Mouse (Mus musculus): ENCODE measurements at regions not wholly inside any gene's neighbourhood (a gene's known extent, or its start where the extent isn't known, plus 50 kb on each side); places are given as distances from the start of the nearest gene placed in this dataset.

DNA sequence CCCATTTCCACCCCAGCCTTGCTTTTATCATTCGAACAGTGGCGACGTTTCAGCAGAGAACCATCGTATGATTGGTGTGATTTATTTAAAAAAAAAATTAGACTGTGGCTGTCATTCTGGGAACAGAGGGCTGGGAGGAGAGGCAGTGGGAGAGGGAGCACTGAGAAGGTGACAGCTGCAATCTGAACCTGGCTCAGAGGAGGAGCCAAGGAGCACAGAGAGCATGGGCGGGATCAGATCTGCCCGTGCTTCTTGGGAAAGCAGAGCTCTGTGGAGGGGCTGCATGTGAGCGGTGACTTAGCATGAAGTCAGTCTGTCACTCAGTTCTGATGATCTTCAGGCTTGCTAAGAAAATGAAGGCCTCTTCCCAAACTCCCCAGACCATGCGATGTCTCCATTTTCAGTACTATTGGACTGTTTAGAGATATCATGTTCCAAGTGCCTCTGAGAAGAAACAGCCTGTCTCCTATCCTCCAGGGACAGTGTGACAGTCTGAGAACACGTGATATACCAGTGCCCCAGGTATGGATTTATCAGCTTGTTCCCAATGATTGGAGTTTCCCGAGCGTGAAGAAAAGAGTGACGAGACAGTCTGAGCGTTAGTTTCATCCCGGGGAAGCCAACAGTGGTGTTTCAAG, 129.3 kb downstream of the Nufip1 start:
- H3K9me3 ChIP-seq (replicated peaks; ENCODE audit: control insufficient read depth, low read length), result no peaks in the 10 kb centered on the region
- H3K27ac ChIP-seq (ENCODE audit: low read depth, low read length), result no peak overlapping the region
- no peak overlapping the region for H3K4me2 ChIP-seq (ENCODE audit: low read length)
- ATAC-seq (no peak), DNase-seq (ENCODE audit: low spot score) (no peak)
- WGBS, result 88% methylated on average over 14 of the region's 14 CpGs
- H3K4me1 ChIP-seq (ENCODE audit: control insufficient read depth, insufficient read depth, low read length), result peaks cover 16% of the 10 kb centered on the region
- H3K9ac ChIP-seq (ENCODE audit: low read length), result no peak overlapping the region
- no peaks in the 10 kb centered on the region for H3K36me3 ChIP-seq (ENCODE audit: control insufficient read depth, insufficient read depth, low read length)
- H3K4me3 ChIP-seq (ENCODE audit: low read depth, low read length), result no peak overlapping the region
- H3K27me3 ChIP-seq (replicated peaks; ENCODE audit: control insufficient read depth, insufficient read depth, low read length), result no peaks in the 10 kb centered on the region

DNA sequence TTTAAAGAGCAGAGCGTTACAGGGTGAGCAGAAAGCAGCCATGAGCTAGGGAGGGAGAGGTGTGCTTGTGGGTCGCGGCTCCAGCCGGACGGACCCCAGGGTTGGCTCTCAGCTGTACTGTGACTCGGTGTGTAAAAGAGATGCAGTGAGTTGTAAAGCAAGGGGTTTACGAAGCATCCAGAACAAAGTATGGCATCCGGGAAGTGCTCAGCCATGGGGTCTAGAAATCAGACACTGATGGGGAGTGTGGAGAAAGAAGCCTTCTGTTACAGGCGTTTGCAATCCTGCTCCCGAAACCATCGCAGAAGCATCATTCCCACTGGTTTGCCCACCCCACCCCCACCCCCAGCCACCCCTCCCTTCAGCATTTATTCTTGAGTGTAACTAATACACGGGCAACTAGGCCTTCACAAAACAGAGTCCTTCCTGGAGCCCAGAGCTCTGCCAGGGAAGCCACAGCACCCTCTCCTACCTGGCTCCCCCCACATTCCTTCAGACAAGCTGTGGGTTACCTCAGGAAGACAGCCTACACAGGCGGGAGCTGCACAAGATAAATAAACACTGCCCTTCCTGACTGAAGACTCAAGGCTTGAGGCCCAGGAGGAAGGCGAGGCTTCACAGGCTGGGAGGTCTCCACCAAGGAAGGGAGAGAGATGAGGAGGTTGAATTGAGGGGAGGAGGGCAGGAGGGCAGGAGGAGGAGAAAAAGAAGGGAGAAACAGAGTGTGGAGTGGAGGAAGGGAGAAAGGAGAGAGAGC, 133.1 kb downstream of the Nufip1 start:
- peak overlapping the region; percentile 22; the same call in 1 of the 2 replicates for H3K9ac ChIP-seq (ENCODE audit: low read length)
- no peak overlapping the region for H3K4me3 ChIP-seq (ENCODE audit: low read depth, low read length)
- peak; percentile 51; the same call in 1 of the 2 replicates for ATAC-seq
- H3K27me3 ChIP-seq (replicated peaks; ENCODE audit: control insufficient read depth, insufficient read depth, low read length), result no peaks in the 10 kb centered on the region
- H3K27ac ChIP-seq (ENCODE audit: low read depth, low read length), result peak overlapping the region; percentile 34; the same call in 1 of the 2 replicates
- no peak for DNase-seq (ENCODE audit: low spot score)
- WGBS, result 62% methylated on average over 14 of the region's 14 CpGs
- no peaks in the 10 kb centered on the region for H3K36me3 ChIP-seq (ENCODE audit: control insufficient read depth, insufficient read depth, low read length)
- H3K4me1 ChIP-seq (ENCODE audit: control insufficient read depth, insufficient read depth, low read length), result peaks cover 16% of the 10 kb centered on the region
- no peaks in the 10 kb centered on the region for H3K9me3 ChIP-seq (replicated peaks; ENCODE audit: control insufficient read depth, low read length)
- peak overlapping the region; percentile 25; the same call in 1 of the 2 replicates for H3K4me2 ChIP-seq (ENCODE audit: low read length)

DNA sequence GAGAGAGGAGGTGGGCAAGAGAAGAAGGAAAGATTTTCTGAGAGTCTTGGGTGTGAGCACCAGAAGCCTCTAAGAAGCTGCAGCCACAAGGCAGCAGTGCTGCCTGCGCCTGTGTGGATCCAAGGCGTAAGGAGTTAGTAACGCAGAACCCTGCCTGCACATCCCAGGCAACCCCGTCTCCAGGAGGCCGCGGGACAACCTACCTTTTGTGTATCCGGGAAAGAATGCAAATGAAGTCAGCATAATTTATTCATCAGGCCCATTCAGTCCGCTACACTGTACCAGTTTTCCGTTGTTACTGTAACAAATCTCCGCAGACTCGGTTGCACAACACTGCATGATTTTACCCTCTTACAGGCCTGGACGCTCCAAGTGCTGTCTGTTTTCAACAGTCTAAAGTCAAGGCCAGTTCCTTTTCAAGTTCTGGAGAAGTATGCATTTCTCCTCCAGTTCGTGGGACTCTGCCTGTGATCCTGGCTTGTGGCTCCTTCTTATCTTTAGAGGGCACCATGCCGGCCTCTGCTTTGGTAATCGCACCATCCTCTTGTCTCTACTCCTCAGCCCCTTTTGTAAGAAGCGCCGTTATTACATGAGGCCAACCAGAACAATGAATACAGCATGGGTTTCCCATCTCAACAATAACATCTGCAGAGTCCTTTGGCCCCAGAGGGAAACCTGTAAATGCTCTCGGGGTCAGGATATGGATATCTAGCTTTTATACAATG, 133.8 kb downstream of the Nufip1 start:
- H3K9me3 ChIP-seq (replicated peaks; ENCODE audit: control insufficient read depth, low read length), result no peaks in the 10 kb centered on the region
- H3K4me3 ChIP-seq (ENCODE audit: low read depth, low read length), result no peak overlapping the region
- peaks cover 16% of the 10 kb centered on the region for H3K4me1 ChIP-seq (ENCODE audit: control insufficient read depth, insufficient read depth, low read length)
- H3K4me2 ChIP-seq (ENCODE audit: low read length), result peak overlapping the region; percentile 25; the same call in 1 of the 2 replicates
- peak; percentile 74 for DNase-seq (ENCODE audit: low spot score)
- H3K27me3 ChIP-seq (replicated peaks; ENCODE audit: control insufficient read depth, insufficient read depth, low read length), result no peaks in the 10 kb centered on the region
- H3K27ac ChIP-seq (ENCODE audit: low read depth, low read length), result peak overlapping the region; percentile 34; the same call in 1 of the 2 replicates
- 12% methylated on average over 18 of the region's 18 CpGs for WGBS
- peak overlapping the region; percentile 22; the same call in 1 of the 2 replicates for H3K9ac ChIP-seq (ENCODE audit: low read length)
- peak; percentile 80 for ATAC-seq
- H3K36me3 ChIP-seq (ENCODE audit: control insufficient read depth, insufficient read depth, low read length), result no peaks in the 10 kb centered on the region

DNA sequence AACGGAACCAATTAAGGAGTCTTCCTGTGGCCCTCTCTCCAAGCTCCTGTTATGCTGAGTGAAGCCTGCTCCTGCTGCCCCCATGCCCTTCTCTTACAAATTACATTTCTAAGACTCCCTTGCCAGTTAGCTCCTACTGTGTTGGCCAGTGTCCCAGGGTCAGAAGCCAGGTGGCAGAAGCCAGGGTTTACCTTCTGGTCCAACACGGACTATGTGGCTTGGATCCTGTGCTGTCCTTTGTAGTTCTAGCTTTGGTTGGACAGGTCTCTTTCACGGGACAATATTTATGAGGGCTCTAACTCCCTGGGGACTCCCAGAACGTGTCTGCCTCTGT, 134.3 kb downstream of the Nufip1 start:
- H3K27me3 ChIP-seq (replicated peaks; ENCODE audit: control insufficient read depth, insufficient read depth, low read length), result no peaks in the 10 kb centered on the region
- WGBS, result 65% methylated on average over 4 of the region's 4 CpGs
- H3K27ac ChIP-seq (ENCODE audit: low read depth, low read length), result no peak overlapping the region
- H3K36me3 ChIP-seq (ENCODE audit: control insufficient read depth, insufficient read depth, low read length), result no peaks in the 10 kb centered on the region
- no peak overlapping the region for H3K4me3 ChIP-seq (ENCODE audit: low read depth, low read length)
- peaks cover 16% of the 10 kb centered on the region for H3K4me1 ChIP-seq (ENCODE audit: control insufficient read depth, insufficient read depth, low read length)
- DNase-seq (ENCODE audit: low spot score), result peak; percentile 14
- no peak overlapping the region for H3K9ac ChIP-seq (ENCODE audit: low read length)
- H3K9me3 ChIP-seq (replicated peaks; ENCODE audit: control insufficient read depth, low read length), result no peaks in the 10 kb centered on the region
- no peak for ATAC-seq
- H3K4me2 ChIP-seq (ENCODE audit: low read length), result no peak overlapping the region

DNA sequence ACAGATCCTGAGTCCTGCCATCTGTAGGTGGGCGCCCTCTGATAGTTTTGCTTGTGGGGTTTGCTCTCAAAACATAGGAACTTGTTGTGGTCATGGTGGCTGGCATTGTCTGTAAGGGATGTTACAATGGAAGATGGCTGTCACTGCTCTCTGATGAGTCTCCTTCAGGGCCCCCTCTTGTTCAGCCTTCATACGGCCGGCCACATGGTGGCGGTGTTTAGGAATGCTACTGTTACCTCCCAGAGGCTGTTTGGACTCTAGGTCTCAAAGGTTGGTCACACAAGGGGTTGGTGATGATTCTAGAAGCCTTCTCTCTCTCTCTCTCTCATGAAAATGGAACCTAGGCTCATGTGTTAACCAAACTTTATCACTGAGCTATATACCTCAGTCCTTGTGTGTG, 137.0 kb downstream of the Nufip1 start:
- no peak overlapping the region for H3K9ac ChIP-seq (ENCODE audit: low read length)
- no peaks in the 10 kb centered on the region for H3K9me3 ChIP-seq (replicated peaks; ENCODE audit: control insufficient read depth, low read length)
- H3K4me3 ChIP-seq (ENCODE audit: low read depth, low read length), result no peak overlapping the region
- H3K4me2 ChIP-seq (ENCODE audit: low read length), result no peak overlapping the region
- no peak for DNase-seq (ENCODE audit: low spot score)
- no peak for ATAC-seq
- no peak overlapping the region for H3K27ac ChIP-seq (ENCODE audit: low read depth, low read length)
- peaks cover 16% of the 10 kb centered on the region for H3K4me1 ChIP-seq (ENCODE audit: control insufficient read depth, insufficient read depth, low read length)
- H3K36me3 ChIP-seq (ENCODE audit: control insufficient read depth, insufficient read depth, low read length), result no peaks in the 10 kb centered on the region
- no peaks in the 10 kb centered on the region for H3K27me3 ChIP-seq (replicated peaks; ENCODE audit: control insufficient read depth, insufficient read depth, low read length)
- WGBS, result 83% methylated on average over 4 of the region's 4 CpGs

DNA sequence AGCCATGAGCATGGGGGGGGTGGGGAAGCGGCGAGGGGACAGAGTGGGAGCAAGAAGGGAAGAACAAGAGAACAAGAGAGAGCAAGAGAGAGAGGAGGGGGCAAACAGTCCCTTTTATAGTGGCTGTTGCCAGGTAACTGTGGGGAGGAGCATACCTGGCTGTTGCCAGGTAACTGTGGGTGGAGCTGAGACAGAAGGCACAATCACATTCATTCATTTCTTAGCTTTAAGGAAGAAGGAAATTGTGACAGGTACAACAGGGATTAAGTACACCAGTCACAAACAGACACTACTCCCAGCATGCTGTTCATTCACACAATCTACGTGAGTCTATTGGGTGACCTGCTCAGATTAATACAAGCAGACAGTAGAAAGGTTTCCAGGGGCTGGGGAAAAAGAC, 143.2 kb downstream of the Nufip1 start:
- Histone ChIP-seq H3K27me3 (replicated peaks; ENCODE audit: control insufficient read depth, insufficient read depth, low read length) (no peaks in the 10 kb centered on the region), H3K27ac (ENCODE audit: low read depth, low read length) (peak overlapping the region; percentile 80), H3K4me1 (ENCODE audit: control insufficient read depth, insufficient read depth, low read length) (peaks cover 28% of the 10 kb centered on the region), H3K36me3 (ENCODE audit: control insufficient read depth, insufficient read depth, low read length) (no peaks in the 10 kb centered on the region), H3K9ac (ENCODE audit: low read length) (no peak overlapping the region), H3K9me3 (replicated peaks; ENCODE audit: control insufficient read depth, low read length) (no peaks in the 10 kb centered on the region), H3K4me3 (ENCODE audit: low read depth, low read length) (no peak overlapping the region), H3K4me2 (ENCODE audit: low read length) (no peak overlapping the region)
- ATAC-seq, result no peak
- peak; percentile 10 for DNase-seq (ENCODE audit: low spot score)
- 60% methylated on average over 3 of the region's 3 CpGs for WGBS

DNA sequence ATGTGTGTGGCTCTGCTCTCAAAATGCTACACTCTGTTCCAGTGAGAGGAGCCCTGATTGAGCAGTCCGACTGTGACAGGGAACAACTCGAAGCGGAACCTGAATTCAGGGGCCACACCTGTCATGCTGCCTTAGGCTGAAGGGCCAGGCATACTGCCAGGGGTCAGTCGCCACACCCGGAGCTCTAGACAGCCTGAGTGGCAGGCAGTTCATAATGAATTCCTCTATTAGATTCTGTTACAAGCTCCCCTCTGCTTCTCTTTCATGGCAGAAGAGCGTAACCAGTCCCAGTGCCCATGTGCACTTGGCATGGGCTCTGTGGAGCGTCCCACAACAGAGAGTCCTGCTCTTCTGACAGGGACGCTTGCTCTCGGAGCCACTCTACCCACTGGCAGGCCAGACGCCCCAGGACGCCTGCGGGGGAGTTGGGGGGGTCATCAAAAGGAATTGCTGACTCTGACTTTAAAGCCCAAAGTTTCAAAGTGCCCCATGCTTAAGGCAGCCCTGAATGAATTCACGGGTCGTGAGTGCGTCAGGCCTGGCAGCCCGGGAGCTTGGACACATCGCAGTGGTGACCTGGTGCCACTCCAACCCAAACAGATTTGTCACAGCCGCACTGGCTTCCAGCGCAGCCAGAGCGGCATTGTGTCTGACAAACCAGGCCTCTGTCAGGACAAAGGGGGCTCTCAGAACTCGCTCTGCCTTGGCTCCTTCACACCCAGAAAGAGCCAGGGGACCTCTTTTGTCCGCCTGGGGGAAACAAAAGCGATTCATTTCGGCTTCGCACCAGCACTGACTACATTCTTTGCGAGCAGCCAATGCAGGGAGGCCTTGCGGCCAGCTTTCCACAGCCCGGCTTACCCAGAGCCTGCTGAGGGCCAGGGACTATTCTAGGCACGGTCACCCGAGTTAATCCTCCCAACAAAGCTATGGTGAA, 144.1 kb downstream of the Nufip1 start:
- H3K9me3 ChIP-seq (replicated peaks; ENCODE audit: control insufficient read depth, low read length), result no peaks in the 10 kb centered on the region
- WGBS, result 3% methylated on average over 30 of the region's 30 CpGs
- ATAC-seq, result peak; percentile 87
- no peak overlapping the region for H3K4me3 ChIP-seq (ENCODE audit: low read depth, low read length)
- peak overlapping the region; percentile 46 for H3K9ac ChIP-seq (ENCODE audit: low read length)
- H3K27ac ChIP-seq (ENCODE audit: low read depth, low read length), result peak overlapping the region; percentile 80
- peak; percentile 95 for DNase-seq (ENCODE audit: low spot score)
- H3K4me1 ChIP-seq (ENCODE audit: control insufficient read depth, insufficient read depth, low read length), result peaks cover 30% of the 10 kb centered on the region
- peak overlapping the region; percentile 29 for H3K4me2 ChIP-seq (ENCODE audit: low read length)
- H3K27me3 ChIP-seq (replicated peaks; ENCODE audit: control insufficient read depth, insufficient read depth, low read length), result no peaks in the 10 kb centered on the region
- H3K36me3 ChIP-seq (ENCODE audit: control insufficient read depth, insufficient read depth, low read length), result no peaks in the 10 kb centered on the region

DNA sequence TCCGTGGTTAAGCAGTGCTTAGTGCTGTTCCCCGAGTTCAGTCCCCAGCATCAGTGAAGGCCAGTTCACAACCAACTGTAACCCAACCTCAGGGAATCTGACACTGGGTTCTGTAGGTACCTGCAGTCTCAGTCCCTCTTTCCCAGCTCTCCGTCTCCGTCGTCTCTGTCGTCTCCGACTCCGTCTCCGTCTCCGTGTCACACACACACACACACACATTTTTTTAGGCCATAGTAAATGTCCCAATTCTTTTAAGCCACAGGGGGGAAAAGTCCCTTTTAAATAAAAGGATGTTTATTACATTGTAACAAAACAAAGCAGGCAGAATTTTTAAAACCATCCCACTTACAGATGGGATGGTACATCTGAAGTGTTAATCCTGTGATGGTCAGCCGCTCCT, 145.3 kb downstream of the Nufip1 start:
- no peak overlapping the region for H3K4me2 ChIP-seq (ENCODE audit: low read length)
- H3K9me3 ChIP-seq (replicated peaks; ENCODE audit: control insufficient read depth, low read length), result no peaks in the 10 kb centered on the region
- peak overlapping the region; percentile 80; the same call in 1 of the 2 replicates for H3K27ac ChIP-seq (ENCODE audit: low read depth, low read length)
- H3K27me3 ChIP-seq (replicated peaks; ENCODE audit: control insufficient read depth, insufficient read depth, low read length), result no peaks in the 10 kb centered on the region
- 48% methylated on average over 11 of the region's 11 CpGs for WGBS
- H3K36me3 ChIP-seq (ENCODE audit: control insufficient read depth, insufficient read depth, low read length), result no peaks in the 10 kb centered on the region
- peaks cover 31% of the 10 kb centered on the region for H3K4me1 ChIP-seq (ENCODE audit: control insufficient read depth, insufficient read depth, low read length)
- DNase-seq (ENCODE audit: low spot score) (peak; percentile 6), ATAC-seq (no peak)
- H3K4me3 ChIP-seq (ENCODE audit: low read depth, low read length), result no peak overlapping the region
- no peak overlapping the region; the same call in 1 of the 2 replicates for H3K9ac ChIP-seq (ENCODE audit: low read length)
